Mouse (Mus musculus): ENCODE results near the gene Aco2. TPM values are rescaled to one million over a fixed set of nuclear protein-coding genes. Genes with fewer than 3 reads are reported as not detected.

The Aco2 gene
- 1,000 to 10,000 TPM; 2,060 to 2,092 TPM for total RNA-seq (2021)

DNA sequence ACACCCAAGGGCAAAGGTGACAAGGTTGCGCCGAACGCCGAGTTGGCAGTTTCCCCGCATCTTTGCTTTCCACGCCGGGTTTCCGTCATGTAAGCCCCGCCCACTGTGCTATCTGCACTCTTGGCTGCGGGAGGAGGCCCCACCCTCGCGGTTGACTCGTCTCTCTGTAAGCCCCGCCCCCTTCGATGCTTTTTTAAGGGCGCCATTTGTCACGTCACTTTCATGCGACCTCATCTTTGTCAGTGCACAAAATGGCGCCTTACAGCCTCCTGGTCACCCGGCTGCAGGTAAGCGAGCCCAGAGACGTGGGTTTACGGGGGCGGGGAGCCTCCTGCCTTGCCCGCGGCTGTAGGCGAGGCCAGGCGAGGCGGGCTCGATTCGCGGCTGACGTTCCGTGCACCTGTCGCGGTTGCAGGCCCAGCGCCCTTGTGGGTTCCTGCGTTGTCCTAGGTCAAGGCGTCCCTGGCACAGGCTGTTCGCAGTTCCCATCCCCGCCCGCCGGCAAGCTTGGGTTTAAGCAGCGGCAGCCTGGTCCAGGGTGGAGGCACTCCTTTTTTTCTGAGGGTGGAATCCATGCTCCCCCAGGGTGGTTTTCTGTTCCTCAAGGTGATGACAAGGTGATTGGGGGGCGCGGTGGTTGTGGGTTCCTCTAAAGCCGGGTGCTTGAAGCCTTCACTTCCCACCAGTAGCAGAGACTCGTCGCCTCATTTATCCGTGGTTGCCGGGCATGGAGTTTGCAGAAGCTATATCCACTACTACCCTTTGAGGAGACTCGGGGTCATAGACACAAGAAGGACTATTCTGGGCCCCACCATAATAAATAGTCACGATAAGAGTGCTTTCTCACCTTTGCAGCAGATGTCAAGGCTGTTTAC lies at the start of gene Aco2:
Aco2 (plus strand) TSS at position 48 of the 875 bp plus-strand sequence.
- peak; percentile 97 for DNase-seq (ENCODE audit: low spot score)
- intact Hi-C loops (cut with DNase I): no loop called here

DNA sequence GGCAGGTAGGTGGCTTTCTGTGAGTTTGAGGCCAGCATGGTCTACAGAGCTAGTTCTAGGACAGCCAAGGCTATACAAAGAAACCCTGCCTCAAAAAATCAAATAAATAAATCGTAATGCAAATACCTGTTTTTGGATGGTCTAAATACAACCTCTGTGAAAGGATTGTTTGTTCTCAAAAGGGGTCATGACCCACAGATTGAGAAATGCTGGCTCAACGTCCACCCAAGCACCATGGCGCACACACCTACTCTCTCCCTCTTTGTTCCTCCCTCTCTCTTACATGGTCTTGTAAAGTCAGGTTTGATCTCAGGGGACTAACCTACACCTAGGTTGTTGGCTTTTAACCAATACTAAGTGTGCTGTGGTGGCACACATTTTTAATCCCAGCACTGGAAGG lies 49.5 kb upstream of the Aco2 start:
- intact Hi-C loops (cut with DNase I): no loop called here
- DNase-seq (ENCODE audit: low spot score): no peak

DNA sequence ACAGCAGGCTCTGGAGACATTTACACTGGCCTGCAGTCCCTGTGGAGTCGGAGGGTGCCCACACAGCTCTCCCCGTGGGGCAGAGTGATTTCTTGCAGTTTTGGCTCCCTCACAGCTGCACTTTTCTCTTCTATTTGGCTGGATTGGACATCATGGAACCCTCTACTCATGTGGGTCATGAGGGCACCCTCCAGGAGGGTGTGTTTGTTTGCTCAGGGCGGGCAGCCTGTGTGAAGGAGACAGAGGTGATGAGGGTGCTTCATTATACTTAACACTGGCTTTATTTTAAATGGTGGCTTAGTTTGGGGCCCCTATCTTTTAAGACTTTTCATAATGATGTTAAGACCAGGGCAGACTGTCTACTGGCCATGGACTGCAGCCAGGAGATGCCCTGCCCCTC lies 47.3 kb upstream of the Aco2 start:
- no peak for DNase-seq (ENCODE audit: low spot score)
- intact Hi-C loops (cut with DNase I): no loop called here

DNA sequence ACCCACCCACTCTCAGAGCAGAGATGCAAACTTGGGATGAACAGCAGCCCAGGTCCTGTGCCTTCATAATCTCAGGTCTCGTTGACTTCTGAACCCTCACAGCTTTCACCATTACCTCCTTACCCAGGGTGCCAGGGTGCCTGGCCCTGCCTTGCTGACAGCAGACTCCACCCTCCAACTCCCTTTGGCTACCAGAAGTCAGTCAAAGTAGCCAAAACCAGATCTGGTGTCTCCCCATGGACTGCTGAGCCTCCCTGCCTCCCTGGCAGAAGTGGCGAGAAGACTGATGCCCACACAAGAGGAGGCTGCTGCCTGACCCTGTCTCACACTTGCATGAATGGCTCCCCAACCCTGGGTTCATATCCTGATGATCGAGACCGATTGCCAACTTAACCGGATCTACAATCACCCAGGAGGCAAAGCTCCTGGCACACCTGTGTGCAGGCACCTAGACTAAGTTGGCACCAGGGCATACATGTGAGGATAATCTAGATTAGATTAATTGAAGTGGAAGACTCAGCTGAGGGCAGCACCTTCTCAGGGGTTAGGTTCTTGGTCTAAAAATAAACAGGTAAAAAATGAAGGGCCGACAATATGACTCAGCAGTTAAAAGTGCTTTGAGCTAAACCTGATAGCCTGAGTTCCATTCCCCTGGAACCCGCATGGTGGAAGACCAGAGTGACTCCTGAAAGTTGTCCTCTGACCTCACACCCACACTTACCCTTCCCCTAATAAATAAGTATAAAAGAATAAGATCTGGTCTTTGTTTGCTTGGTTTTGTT lies 43.5 kb upstream of the Aco2 start:
- intact Hi-C loops (cut with DNase I): no loop called here
- no peak for DNase-seq (ENCODE audit: low spot score)

DNA sequence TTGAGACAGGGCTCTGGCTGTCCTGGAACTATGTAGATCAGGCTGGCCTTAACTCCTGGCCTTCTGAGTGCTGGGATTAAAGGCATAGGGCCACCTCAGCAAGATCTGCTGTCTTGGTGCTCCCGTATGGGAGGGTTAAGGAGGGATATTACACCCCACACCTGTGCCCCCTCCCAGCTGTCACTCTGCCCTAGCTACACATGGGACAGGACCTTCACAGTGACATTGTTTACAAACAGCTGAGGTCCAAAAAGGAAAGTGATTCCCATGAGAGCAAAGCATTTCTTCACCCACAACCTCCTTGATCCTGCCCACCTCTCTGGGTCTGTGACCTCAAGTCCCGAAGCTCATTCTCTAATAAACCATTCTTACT lies 42.9 kb upstream of the Aco2 start:
- intact Hi-C loops (cut with DNase I): no loop called here
- DNase-seq (ENCODE audit: low spot score): no peak

DNA sequence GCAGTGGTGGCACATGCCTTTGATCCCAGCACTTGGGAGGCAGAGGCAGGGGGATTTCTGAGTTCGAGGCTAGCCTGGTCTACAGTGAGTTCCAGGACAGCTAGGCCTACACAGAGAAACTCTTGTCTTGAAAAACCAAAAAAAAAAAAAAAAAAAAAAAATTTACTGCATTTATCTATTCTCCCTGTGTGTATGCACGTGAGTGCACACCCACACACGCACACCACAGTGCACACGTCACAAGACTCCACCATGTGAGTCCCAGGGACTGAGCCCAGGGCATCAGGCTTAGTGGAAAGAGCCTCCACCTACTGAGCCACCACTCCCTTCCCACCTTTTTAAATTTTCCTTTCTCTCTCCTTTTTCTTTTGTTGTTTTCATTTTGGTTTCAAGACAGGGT lies 41.6 kb upstream of the Aco2 start:
- DNase-seq (ENCODE audit: low spot score): no peak
- intact Hi-C loops (cut with DNase I): loop anchor here (2.0 kb wide), 2 partner anchors 74 to 88 kb away; no protein-coding TSS in a partner anchor

DNA sequence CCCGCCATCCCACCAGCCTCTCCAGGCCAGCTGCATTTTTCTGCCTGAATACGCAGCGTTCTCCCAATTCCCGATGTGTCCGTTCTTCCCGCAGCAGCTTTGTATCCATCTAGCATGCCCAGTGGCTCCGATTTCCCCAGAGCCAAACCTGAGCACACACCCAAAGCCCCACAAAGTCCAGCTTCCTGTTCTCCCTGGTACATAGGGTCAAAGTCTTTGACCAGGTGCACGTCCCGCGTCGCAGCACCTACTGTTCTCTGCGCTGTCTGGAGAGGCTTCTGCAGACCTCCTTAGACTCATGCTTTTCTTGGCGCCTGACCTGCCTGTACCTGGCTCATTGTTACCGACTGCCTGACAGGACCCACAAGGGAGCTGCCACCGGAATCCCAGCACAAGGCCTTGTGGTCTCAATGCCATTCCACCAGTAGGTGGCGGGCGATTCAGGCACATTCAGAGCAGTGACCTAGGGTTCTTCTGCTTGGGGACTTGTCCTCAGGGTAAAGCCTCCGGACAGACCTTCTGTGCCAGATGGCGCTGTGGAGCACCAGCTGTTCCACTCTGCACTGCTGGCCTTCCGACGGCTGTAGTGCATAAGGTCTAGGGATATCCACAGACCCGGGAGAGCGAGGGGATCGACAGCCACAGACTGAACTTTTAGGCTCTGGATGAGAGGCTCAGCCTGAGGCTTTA lies 40.8 kb upstream of the Aco2 start:
- intact Hi-C loops (cut with DNase I): loop anchor here (2.0 kb wide), 2 partner anchors 74 to 88 kb away; no protein-coding TSS in a partner anchor
- peak; percentile 81 for DNase-seq (ENCODE audit: low spot score)

DNA sequence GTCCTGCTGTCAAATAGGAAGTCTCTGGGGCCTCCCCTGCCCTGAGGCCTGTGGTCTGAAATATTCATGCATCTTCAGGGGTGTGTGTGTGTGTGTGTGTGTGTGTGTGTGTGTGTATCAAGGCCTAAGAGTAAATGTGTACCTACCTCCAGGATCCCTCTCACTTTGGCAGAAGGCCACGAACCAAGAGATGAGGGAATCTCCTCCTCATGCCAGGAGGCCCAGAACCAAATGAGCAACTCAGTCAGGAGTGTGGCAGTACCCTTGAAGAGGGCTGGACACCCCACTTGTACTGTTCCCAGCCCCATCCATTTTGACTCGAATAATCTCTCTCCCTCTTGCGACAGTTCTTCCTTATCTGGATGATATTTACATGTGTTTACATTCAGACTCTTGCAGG lies 39.9 kb upstream of the Aco2 start:
- intact Hi-C loops (cut with DNase I): loop anchor here (2.0 kb wide), 1 partner anchor 25 kb away; no protein-coding TSS in a partner anchor
- no peak for DNase-seq (ENCODE audit: low spot score)

DNA sequence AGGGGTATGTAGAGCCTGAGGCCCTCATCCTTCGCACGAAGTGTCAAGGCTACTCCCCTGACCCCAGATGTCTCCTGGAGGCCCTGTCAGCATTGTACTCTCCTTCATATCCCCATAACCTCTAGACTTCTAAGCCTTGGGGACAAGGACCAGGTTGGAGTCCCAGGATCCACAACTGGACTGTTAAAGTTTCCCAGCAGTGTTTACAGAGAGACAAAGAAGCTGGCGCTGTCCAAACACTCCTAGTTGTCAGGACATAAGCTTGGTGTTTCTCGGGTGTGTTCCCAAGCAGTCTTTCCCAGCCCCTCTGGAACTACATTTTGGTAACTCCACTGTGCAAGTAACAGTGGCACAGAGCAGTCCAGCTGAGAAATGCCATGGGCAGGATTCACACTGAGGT lies 38.6 kb upstream of the Aco2 start:
- intact Hi-C loops (cut with DNase I): loop anchor here (2.0 kb wide), 1 partner anchor 23 kb away; no protein-coding TSS in a partner anchor
- no peak for DNase-seq (ENCODE audit: low spot score)

DNA sequence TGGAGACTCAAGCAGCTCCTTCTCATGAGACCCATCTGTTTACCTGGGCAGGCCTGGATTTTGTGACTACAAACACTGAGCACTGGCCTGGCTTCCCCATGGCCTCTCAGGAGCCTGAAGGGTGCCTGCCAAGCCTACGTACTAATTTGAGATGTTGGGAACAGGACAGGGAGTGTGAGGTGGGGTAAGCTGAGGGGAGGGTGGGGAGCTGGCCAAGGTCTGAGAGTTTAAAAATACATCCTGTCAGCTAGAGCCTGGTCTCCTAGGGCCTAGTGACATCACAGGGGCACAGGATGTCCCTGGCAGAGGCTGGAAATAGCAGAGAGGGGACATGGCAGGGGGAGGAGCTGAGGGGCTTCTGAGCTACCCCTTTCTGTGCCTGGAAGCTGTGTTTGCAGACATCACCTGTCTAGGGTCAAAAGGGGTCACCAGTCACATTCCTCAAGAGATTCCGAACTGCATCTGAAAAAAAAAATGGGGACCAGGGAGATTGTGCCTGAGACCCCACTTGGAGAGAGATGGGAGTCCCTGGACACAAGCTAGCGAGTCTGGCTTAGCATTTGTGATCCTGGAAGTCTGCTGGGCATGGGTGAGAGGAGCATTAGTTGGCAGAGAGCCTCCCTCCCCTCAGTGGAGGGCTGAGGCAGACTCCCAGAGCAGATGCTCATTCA lies 37.8 kb upstream of the Aco2 start:
- peak; percentile 57 for DNase-seq (ENCODE audit: low spot score)
- intact Hi-C loops (cut with DNase I): no loop called here

DNA sequence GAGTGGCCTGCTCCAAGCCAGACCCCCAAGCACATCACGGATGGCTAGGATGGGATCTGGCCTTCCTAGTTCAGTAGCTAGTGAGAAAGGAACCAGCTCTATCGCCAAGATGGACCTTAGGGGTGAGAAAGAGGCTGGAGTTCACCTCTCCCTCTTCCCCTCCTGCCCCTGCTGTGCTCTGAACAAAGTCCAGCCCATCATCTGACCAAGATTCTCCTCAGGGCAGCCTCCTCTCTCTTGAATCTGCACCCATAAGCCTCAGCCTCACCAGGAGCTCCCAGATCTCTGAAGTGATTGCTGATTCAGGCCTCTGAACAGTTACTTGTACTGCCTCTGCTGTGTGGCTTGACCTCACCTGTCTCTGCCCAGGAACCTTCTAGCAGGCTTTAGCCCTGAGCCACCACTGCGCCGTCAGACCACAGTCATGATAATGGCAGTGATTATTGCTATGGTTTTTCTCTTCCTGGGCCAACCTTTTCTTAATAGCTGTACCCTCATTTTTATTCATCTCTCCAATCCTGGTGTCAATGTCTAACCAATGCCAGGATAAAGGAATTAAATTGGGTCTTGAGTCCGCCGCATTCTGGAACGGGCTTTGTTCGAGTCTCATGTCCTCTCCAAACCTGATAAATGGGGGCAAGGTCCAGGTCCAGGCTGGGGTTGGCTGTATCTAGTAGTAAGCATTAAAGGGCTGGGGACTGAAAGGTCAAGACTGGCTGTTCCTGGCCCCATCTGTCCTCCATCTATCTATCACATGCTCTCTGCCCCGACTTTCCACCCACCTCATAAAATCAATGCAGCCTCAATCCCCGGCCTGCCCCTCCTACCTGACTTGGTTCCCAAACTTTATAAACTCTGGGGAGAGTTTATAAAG lies 36.9 kb upstream of the Aco2 start:
- no peak for DNase-seq (ENCODE audit: low spot score)
- intact Hi-C loops (cut with DNase I): no loop called here

DNA sequence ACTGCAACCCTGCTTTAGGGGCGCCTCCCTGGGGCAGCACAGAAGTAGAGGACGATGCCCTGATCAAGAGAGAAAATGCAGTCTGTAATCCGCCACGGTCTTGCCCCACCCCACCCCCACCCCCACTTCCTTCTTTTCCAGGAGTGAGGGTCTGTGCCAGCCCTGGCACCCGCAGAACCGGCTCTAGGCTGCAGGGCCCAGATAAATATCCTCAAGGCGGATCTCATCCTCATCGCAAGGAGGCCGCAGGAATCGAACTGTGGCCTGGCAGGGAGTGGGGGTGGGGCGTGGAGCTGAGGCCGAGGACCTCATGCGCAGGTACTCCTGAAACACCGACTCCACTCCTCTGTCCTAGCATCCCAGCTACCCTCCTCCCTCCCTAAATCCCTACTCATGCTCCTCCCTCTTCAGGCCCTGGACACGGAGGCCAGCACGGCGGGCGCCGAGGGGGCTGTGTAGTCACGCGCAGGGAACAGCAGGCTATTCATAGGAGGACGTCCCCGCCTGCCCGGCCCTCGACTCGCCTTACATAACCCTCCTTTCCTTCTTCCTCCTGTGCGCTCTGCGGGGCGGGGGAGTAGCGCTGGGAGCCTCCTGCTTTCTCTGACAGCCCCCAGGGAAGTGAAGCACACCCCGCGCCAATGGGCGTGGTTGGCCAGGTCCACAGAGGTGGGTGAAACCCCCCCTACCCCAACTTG lies 35.8 kb upstream of the Aco2 start:
- DNase-seq (ENCODE audit: low spot score): peak; percentile 95
- intact Hi-C loops (cut with DNase I): no loop called here

DNA sequence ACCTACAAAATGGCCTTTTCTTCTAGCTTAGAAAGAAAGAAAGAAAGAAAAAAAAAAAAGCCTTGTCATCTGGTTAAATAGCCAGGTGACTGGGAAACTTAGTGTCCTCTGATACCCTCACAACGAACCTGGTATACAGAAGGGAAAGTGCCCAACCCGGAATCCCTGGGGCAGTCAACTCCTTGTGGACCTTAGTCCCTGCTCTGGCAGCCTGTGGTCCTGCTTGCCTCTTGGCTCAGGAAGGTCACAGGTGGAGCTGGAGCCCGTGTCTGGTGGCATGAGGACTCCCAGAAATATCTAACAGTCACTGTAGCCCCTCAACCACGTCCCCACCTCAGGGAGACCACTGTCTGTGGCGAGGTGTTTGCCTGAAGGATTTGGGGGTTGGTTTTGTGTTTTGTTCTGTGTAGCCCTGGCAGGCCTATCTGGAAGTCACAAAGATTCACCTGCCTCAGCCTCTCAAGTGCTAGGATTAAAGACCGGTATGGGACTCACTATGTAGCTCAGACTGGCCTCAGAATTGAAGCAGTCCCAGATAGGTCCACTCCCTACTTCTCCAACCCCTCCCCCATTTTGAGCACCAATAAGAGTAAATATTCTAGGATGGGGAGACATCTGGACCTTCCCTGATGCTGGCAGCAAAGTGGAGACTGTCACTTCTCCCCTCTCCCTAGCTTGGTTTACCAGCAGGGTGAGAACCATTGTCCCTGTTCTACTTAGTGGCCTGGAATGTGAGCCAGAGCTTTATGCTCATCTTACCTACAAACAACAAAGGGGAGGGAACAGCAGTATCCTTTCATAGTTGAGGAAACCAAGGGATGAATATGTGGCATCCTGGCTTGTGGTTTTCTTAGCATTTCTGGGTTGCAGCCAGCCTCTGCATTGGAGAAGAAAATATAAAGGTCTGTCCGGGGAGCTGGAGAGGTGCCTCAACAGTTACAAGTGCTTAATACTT lies 34.9 kb upstream of the Aco2 start:
- no peak for DNase-seq (ENCODE audit: low spot score)
- intact Hi-C loops (cut with DNase I): no loop called here

DNA sequence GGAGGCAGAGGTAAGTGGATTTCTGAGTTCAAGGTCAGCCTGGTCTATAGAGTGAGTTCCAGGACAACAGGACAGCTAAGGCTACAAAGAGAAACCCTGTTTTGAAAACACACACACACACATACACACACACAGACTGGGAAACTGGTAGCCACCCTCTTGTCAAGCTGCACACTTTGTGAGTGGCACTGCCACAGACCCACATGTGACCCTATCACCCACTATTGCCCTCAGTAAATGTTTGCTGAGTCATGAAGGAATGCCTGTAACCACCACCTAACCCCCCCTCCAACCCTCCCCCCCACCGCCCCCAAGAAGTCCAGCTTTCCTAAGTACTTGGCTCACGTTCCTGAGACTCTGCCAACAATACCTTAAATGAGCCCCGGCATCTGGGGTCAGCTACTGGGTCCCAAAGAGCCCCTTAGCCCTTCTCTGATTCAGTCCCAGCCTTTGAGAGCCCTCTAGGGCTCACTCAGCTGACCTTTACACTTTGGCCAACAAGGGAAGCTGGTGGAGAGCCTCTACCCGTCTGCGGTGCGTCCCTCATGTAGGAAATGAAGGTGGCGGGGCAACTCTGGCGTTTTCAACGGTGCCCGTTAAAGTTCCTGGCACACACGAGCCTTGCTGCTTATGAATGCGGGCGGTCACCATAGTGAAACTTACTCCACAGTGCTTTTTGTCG lies 33.4 kb upstream of the Aco2 start:
- intact Hi-C loops (cut with DNase I): loop anchor here (2.0 kb wide), 1 partner anchor 20 kb away; the partner anchor contains the start of gene Tob2
- DNase-seq (ENCODE audit: low spot score): no peak

DNA sequence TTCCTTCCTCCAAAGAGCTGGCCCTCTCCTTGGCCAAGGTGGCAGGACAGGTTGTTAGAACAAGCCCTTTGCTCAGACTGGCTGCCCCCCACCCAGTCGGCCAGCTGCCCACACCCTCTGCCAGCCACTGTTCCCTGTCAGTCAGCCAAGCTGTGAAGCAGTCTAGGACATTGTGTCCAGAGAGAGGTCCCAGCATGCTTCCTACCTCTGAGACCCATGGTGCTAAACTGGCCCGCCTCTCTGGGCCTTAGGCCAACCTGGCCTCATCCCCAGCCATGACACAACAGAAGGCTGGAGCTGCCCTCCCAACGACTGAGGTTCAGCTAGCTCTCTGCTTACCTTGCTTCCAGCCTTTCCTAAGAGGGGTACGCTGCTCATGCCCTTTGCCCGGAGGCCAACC lies 32.5 kb upstream of the Aco2 start:
- intact Hi-C loops (cut with DNase I): loop anchor here (2.0 kb wide), 1 partner anchor 19 kb away; the partner anchor contains the start of gene Tob2

DNA sequence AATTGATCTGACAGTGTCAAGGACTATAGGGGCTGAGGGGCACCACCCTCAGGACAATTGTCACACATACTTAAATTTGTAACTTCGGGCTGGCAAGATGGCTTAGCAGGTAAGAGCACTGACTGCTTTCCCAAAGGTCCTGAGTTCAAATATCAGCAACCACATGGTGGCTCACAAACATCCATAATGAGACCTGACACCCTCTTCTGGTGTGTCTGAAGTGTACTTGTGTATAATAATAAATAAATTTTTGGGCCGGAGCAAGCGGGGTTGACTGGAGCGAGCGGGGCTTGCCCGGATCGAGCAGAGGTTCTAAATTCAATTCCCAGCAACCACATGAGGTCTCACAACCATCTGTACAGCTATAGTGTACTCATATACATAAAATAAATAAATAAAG lies 31.8 kb upstream of the Aco2 start:
- DNase-seq (ENCODE audit: low spot score): no peak
- intact Hi-C loops (cut with DNase I): no loop called here

More for the DNA sequence above, 32.5 kb upstream of the Aco2 start:
- peak; percentile 91 for DNase-seq (ENCODE audit: low spot score)

DNA sequence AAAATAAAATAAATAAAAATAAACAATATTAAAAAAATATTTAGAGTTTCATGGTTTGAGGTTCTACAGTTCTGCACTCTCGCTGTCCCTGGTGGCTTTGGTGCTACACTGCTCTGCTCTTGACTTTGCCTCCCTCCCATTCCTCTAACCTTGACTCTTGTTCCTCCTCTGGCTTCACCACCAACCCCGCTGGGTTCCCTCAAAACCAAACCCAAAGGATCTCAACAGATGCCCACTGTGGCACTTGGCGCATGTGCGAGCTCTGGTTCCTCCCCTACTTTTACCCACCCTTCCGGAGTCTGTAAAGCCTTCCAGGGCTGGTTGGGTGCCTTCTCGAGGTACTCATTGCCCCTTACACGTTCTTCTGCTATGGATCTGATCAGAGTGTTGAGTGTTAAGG lies 29.8 kb upstream of the Aco2 start:
- intact Hi-C loops (cut with DNase I): no loop called here
- DNase-seq (ENCODE audit: low spot score): no peak
